ENCODE assay signal across 13 mouse cellular contexts in genomic region chr13:30192031-30192716, GRCm38 (mm10). TPM values are rescaled to one million over a fixed set of nuclear protein-coding genes. Genes with fewer than 3 reads are reported as not detected.
DNase-seq lines count a peak whose midpoint lies in the region; ATAC-seq and TF ChIP-seq lines count a peak whose summit lies in the region.
"Had no signal": no experiment of that assay in that cellular context is flagged by ENCODE, and none has a peak within 500 bp of the region (broad histone marks: within the 10 kb centered on the region; RNA-seq: fewer than 3 reads in every experiment).

No protein-coding gene starts in this region.

- no peaks in the 10 kb centered on the region for H3K27me3 ChIP-seq in embryonic facial prominence, embryonic 11.5 days (ENCODE audit: control insufficient read depth, insufficient read depth, low read length)
- H3K27me3 ChIP-seq in embryonic facial prominence, embryonic 10.5 days (replicated peaks; ENCODE audit: low read depth, poor library complexity, severe bottlenecking) = no peaks in the 10 kb centered on the region
- H3K27me3 ChIP-seq in lung, postnatal 0 days (replicated peaks; ENCODE audit: insufficient read depth, low read length) = no peaks in the 10 kb centered on the region
- no peaks in the 10 kb centered on the region for H3K27me3 ChIP-seq in stomach, postnatal 0 days (ENCODE audit: control insufficient read depth, insufficient read depth, low read length)
- H3K27me3 ChIP-seq: limb, embryonic 13.5 days had no signal

- peak; percentile 49 for DNase-seq in embryonic facial prominence, embryonic 11.5 days (ENCODE audit: low spot score)
- DNase-seq in embryonic facial prominence, embryonic 10.5 days (ENCODE audit: low spot score) = no peak
- peak; percentile 77 for DNase-seq in lung, postnatal 0 days (ENCODE audit: low spot score)
- DNase-seq in lung, postnatal 14 days = no peak
- DNase-seq in fibroblast of lung, adult 2 months (ENCODE audit: low read depth) = peak; percentile 51
- DNase-seq in stomach, postnatal 0 days (ENCODE audit: low spot score) = no peak
- no peak for DNase-seq in spleen, postnatal 14 days (ENCODE audit: low spot score in 2 of 2)
- DNase-seq in cerebellum, adult 11-12 months = no peak
- DNase-seq: B cell, adult 2 months had no signal

- no peaks in the 10 kb centered on the region for H3K4me1 ChIP-seq in embryonic facial prominence, embryonic 11.5 days (ENCODE audit: control insufficient read depth, insufficient read depth, low read length)
- peaks cover 5% of the 10 kb centered on the region; the same call in 1 of the 2 replicates for H3K4me1 ChIP-seq in embryonic facial prominence, embryonic 10.5 days
- H3K4me1 ChIP-seq in lung, postnatal 0 days (ENCODE audit: insufficient read depth, low read depth, low read length) = no peaks in the 10 kb centered on the region
- no peaks in the 10 kb centered on the region for H3K4me1 ChIP-seq in stomach, postnatal 0 days (replicated peaks; ENCODE audit: control insufficient read depth, insufficient read depth)

- H3K9ac ChIP-seq in embryonic facial prominence, embryonic 11.5 days (replicated peaks; ENCODE audit: low read length) = no peak overlapping the region
- H3K9ac ChIP-seq in lung, postnatal 0 days (replicated peaks; ENCODE audit: low read depth) = no peak overlapping the region
- 0 out of 2 replicates have a peak overlapping the region, but pooled peaks have one; percentile 13 for H3K9ac ChIP-seq in stomach, postnatal 0 days (ENCODE audit: low read length)
- H3K9ac ChIP-seq: limb, embryonic 13.5 days had no signal

- no peak overlapping the region for H3K4me2 ChIP-seq in embryonic facial prominence, embryonic 11.5 days (ENCODE audit: low read depth, low read length)
- H3K4me2 ChIP-seq in lung, postnatal 0 days (replicated peaks; ENCODE audit: low read depth, low read length) = no peak overlapping the region
- no peak overlapping the region for H3K4me2 ChIP-seq in stomach, postnatal 0 days (replicated peaks; ENCODE audit: low read depth)
- H3K4me2 ChIP-seq: heart, embryonic 11.5 days; limb, embryonic 13.5 days; midbrain, embryonic 11.5 days had no signal

- H3K36me3 ChIP-seq in embryonic facial prominence, embryonic 11.5 days (replicated peaks; ENCODE audit: control insufficient read depth, insufficient read depth, low read depth, low read length) = no peaks in the 10 kb centered on the region
- no peaks in the 10 kb centered on the region for H3K36me3 ChIP-seq in embryonic facial prominence, embryonic 10.5 days (replicated peaks)
- H3K36me3 ChIP-seq in lung, postnatal 0 days (ENCODE audit: insufficient read depth, low read length) = no peaks in the 10 kb centered on the region
- H3K36me3 ChIP-seq in stomach, postnatal 0 days (ENCODE audit: control insufficient read depth, insufficient read depth, low read length) = no peaks in the 10 kb centered on the region
- H3K36me3 ChIP-seq: limb, embryonic 13.5 days had no signal

- no peak for ATAC-seq in embryonic facial prominence, embryonic 11.5 days (replicated peaks; ENCODE audit: insufficient number of reproducible peaks, low FRiP score, low TSS enrichment, low read depth)
- ATAC-seq in lung, postnatal 0 days = peak; percentile 52; the same call in 1 of the 2 replicates
- ATAC-seq in stomach, postnatal 0 days (ENCODE audit: low FRiP score, low TSS enrichment) = peak; percentile 56; the same call in 1 of the 2 replicates
- ATAC-seq: hindbrain, embryonic 16.5 days had no signal

- WGBS in embryonic facial prominence, embryonic 11.5 days = 58% methylated on average over 3 of the region's 3 CpGs
- WGBS in embryonic facial prominence, embryonic 10.5 days = 69% methylated on average over 3 of the region's 3 CpGs
- WGBS in lung, postnatal 0 days = 15% methylated on average over 3 of the region's 3 CpGs
- WGBS in stomach, postnatal 0 days = 21% methylated on average over 3 of the region's 3 CpGs

- TF ChIP-seq CTCF in lung, postnatal 0 days (IDR thresholded peaks at IDR 0.05) = no peak
- no peak for TF ChIP-seq CTCF in stomach, postnatal 0 days (IDR thresholded peaks at IDR 0.05; ENCODE audit: low read depth)

- no peak overlapping the region for H3K27ac ChIP-seq in embryonic facial prominence, embryonic 11.5 days (replicated peaks; ENCODE audit: low read depth, low read length)
- H3K27ac ChIP-seq in embryonic facial prominence, embryonic 10.5 days (replicated peaks) = no peak overlapping the region
- H3K27ac ChIP-seq in lung, postnatal 0 days (ENCODE audit: low read length) = no peak overlapping the region
- 0 out of 2 replicates have a peak overlapping the region, but pooled peaks have one; percentile 35 for H3K27ac ChIP-seq in stomach, postnatal 0 days (replicated peaks)
- H3K27ac ChIP-seq: limb, embryonic 13.5 days had no signal

- H3K4me3 ChIP-seq in embryonic facial prominence, embryonic 11.5 days (ENCODE audit: low read depth, low read length) = no peak overlapping the region
- no peak overlapping the region for H3K4me3 ChIP-seq in embryonic facial prominence, embryonic 10.5 days
- H3K4me3 ChIP-seq in lung, postnatal 0 days (ENCODE audit: low read depth, low read length) = no peak overlapping the region
- no peak overlapping the region for H3K4me3 ChIP-seq in stomach, postnatal 0 days (ENCODE audit: low read depth, low read length)
- H3K4me3 ChIP-seq: limb, embryonic 13.5 days had no signal

- no peak for TF ChIP-seq EP300 in lung, postnatal 0 days (IDR thresholded peaks at IDR 0.05)
- no peak for TF ChIP-seq EP300 in stomach, postnatal 0 days (optimal IDR thresholded peaks at IDR 0.05)

- no peaks in the 10 kb centered on the region for H3K9me3 ChIP-seq in embryonic facial prominence, embryonic 11.5 days (replicated peaks; ENCODE audit: control insufficient read depth, low read length)
- H3K9me3 ChIP-seq in embryonic facial prominence, embryonic 10.5 days = no peaks in the 10 kb centered on the region
- H3K9me3 ChIP-seq in lung, postnatal 0 days (ENCODE audit: low read length) = no peaks in the 10 kb centered on the region
- H3K9me3 ChIP-seq in stomach, postnatal 0 days (ENCODE audit: control insufficient read depth, low read length) = no peaks in the 10 kb centered on the region
- H3K9me3 ChIP-seq: limb, embryonic 13.5 days had no signal

RNA-seq across cellular contexts. Expression of gene Mboat1, which starts 55.9 kb away (rescaled TPM):
- 9.8 and 10.3 TPM in 2 replicates for polyA plus RNA-seq in embryonic facial prominence, embryonic 11.5 days (2014; fragmentation: Nextera tagmentation; extraction: Ambion mirVana)
- polyA plus RNA-seq in embryonic facial prominence, embryonic 10.5 days (2016; fragmentation: Nextera tagmentation; extraction: Ambion mirVana) = 6.3 and 7.6 TPM in 2 replicates
- 18.6 and 20.6 TPM in 2 replicates for polyA plus RNA-seq in lung, postnatal 0 days (2015; fragmentation: Nextera tagmentation; extraction: Ambion mirVana)
- 98.7 and 104 TPM in 2 replicates for polyA plus RNA-seq in stomach, postnatal 0 days (2015; fragmentation: Nextera tagmentation; extraction: Ambion mirVana)

Comparison
In these comparisons a context has a peak if more than half of its experiments do, and no peak if none do; other contexts are left out.
1. DNase-seq: peak in embryonic facial prominence, embryonic 11.5 days (single experiment), lung, postnatal 0 days (single experiment) and fibroblast of lung, adult 2 months (single experiment); none in embryonic facial prominence, embryonic 10.5 days (single experiment), lung, postnatal 14 days (single experiment), stomach, postnatal 0 days (single experiment), spleen, postnatal 14 days (0 of 2) and cerebellum, adult 11-12 months (single experiment).